Mouse (Mus musculus): ENCODE results near the gene Nrde2. TPM values are rescaled to one million over a fixed set of nuclear protein-coding genes. Genes with fewer than 3 reads are reported as not detected.

Nrde2 gene
- polyA plus RNA-seq, 1 experiment, result 17.6 TPM

DNA sequence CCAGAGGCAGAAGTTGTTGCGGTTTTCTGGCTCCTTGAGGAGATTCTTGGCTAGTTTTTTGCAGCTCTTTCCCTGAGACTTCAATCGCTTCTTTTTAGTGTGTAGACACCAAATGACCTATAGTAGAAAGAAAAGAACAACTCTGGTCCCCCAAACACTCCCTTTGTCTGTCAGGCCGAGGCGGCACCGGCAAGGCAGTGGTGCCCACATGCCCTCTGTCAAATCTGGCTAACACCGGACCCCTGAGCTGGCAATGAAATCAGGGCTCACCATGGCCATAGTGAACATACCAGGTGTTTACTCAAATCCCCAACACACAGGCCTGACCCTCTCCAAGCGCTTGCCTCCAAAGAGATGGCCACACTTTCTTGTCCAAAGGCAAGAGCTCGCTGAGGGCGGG is 28.3 kb downstream of the Nrde2 start:
- H3K9me3 ChIP-seq (replicated peaks; ENCODE audit: control insufficient read depth, insufficient read depth, low read length, poor library complexity, severe bottlenecking), result no peaks in the 10 kb centered on the region
- peaks cover 12% of the 10 kb centered on the region for H3K36me3 ChIP-seq (ENCODE audit: control insufficient read depth, insufficient read depth, low read length, poor library complexity, severe bottlenecking)
- no peak overlapping the region for H3K27ac ChIP-seq (ENCODE audit: insufficient read depth, low read length)
- H3K4me3 ChIP-seq (ENCODE audit: low read depth, low read length), result no peak overlapping the region
- no peaks in the 10 kb centered on the region for H3K27me3 ChIP-seq (ENCODE audit: control insufficient read depth, insufficient read depth, low read length, poor library complexity, severe bottlenecking)
- peaks cover 1% of the 10 kb centered on the region for H3K4me1 ChIP-seq (ENCODE audit: control insufficient read depth, insufficient read depth, low read length)
- no peak for TF ChIP-seq POLR2A (IDR thresholded peaks at IDR 0.05; ENCODE audit: insufficient read depth, low read length)
- TF ChIP-seq CTCF (IDR thresholded peaks at IDR 0.05; ENCODE audit: low read depth, low read length), result no peak
- TF ChIP-seq EP300 (IDR thresholded peaks at IDR 0.05; ENCODE audit: insufficient read depth, low read depth, low read length), result no peak
- no peak overlapping the region for H3K9ac ChIP-seq (ENCODE audit: low read depth, poor library complexity, severe bottlenecking)

GRCm38 (mm10) chr12:100128961-100129360 is 30.5 kb downstream of the Nrde2 start:
- H3K27ac ChIP-seq (ENCODE audit: insufficient read depth, low read length), result no peak overlapping the region
- peaks cover 24% of the 10 kb centered on the region for H3K36me3 ChIP-seq (ENCODE audit: control insufficient read depth, insufficient read depth, low read length, poor library complexity, severe bottlenecking)
- H3K4me1 ChIP-seq (ENCODE audit: control insufficient read depth, insufficient read depth, low read length), result peaks cover 1% of the 10 kb centered on the region

GRCm38 (mm10) chr12:100128522-100128921 is 30.9 kb downstream of the Nrde2 start:
- Histone ChIP-seq H3K9ac (ENCODE audit: low read depth, poor library complexity, severe bottlenecking) (no peak overlapping the region), H3K27me3 (ENCODE audit: control insufficient read depth, insufficient read depth, low read length, poor library complexity, severe bottlenecking) (no peaks in the 10 kb centered on the region), H3K4me3 (ENCODE audit: low read depth, low read length) (no peak overlapping the region), H3K9me3 (replicated peaks; ENCODE audit: control insufficient read depth, insufficient read depth, low read length, poor library complexity, severe bottlenecking) (no peaks in the 10 kb centered on the region), H3K36me3 (ENCODE audit: control insufficient read depth, insufficient read depth, low read length, poor library complexity, severe bottlenecking) (peaks cover 28% of the 10 kb centered on the region), H3K27ac (ENCODE audit: insufficient read depth, low read length) (no peak overlapping the region), H3K4me1 (ENCODE audit: control insufficient read depth, insufficient read depth, low read length) (peaks cover 1% of the 10 kb centered on the region)
- TF ChIP-seq CTCF (IDR thresholded peaks at IDR 0.05; ENCODE audit: low read depth, low read length) (no peak), POLR2A (IDR thresholded peaks at IDR 0.05; ENCODE audit: insufficient read depth, low read length) (no peak), EP300 (IDR thresholded peaks at IDR 0.05; ENCODE audit: insufficient read depth, low read depth, low read length) (no peak)

More at GRCm38 (mm10) chr12:100128961-100129360, 30.5 kb downstream of the Nrde2 start:
- H3K4me3 ChIP-seq (ENCODE audit: low read depth, low read length), result no peak overlapping the region
- no peak overlapping the region for H3K9ac ChIP-seq (ENCODE audit: low read depth, poor library complexity, severe bottlenecking)
- H3K9me3 ChIP-seq (replicated peaks; ENCODE audit: control insufficient read depth, insufficient read depth, low read length, poor library complexity, severe bottlenecking), result no peaks in the 10 kb centered on the region
- H3K27me3 ChIP-seq (ENCODE audit: control insufficient read depth, insufficient read depth, low read length, poor library complexity, severe bottlenecking), result no peaks in the 10 kb centered on the region
- TF ChIP-seq EP300 (IDR thresholded peaks at IDR 0.05; ENCODE audit: insufficient read depth, low read depth, low read length), result no peak
- TF ChIP-seq POLR2A (IDR thresholded peaks at IDR 0.05; ENCODE audit: insufficient read depth, low read length), result no peak
- no peak for TF ChIP-seq CTCF (IDR thresholded peaks at IDR 0.05; ENCODE audit: low read depth, low read length)

GRCm38 (mm10) chr12:100127866-100128480 is 31.5 kb downstream of the Nrde2 start:
- no peaks in the 10 kb centered on the region for H3K27me3 ChIP-seq (ENCODE audit: control insufficient read depth, insufficient read depth, low read length, poor library complexity, severe bottlenecking)
- no peak overlapping the region for H3K9ac ChIP-seq (ENCODE audit: low read depth, poor library complexity, severe bottlenecking)
- no peak overlapping the region for H3K27ac ChIP-seq (ENCODE audit: insufficient read depth, low read length)
- peaks cover 1% of the 10 kb centered on the region for H3K4me1 ChIP-seq (ENCODE audit: control insufficient read depth, insufficient read depth, low read length)
- TF ChIP-seq CTCF (IDR thresholded peaks at IDR 0.05; ENCODE audit: low read depth, low read length) (no peak), EP300 (IDR thresholded peaks at IDR 0.05; ENCODE audit: insufficient read depth, low read depth, low read length) (no peak), POLR2A (IDR thresholded peaks at IDR 0.05; ENCODE audit: insufficient read depth, low read length) (no peak)
- H3K36me3 ChIP-seq (ENCODE audit: control insufficient read depth, insufficient read depth, low read length, poor library complexity, severe bottlenecking), result peaks cover 34% of the 10 kb centered on the region
- no peak overlapping the region for H3K4me3 ChIP-seq (ENCODE audit: low read depth, low read length)
- no peaks in the 10 kb centered on the region for H3K9me3 ChIP-seq (replicated peaks; ENCODE audit: control insufficient read depth, insufficient read depth, low read length, poor library complexity, severe bottlenecking)

DNA sequence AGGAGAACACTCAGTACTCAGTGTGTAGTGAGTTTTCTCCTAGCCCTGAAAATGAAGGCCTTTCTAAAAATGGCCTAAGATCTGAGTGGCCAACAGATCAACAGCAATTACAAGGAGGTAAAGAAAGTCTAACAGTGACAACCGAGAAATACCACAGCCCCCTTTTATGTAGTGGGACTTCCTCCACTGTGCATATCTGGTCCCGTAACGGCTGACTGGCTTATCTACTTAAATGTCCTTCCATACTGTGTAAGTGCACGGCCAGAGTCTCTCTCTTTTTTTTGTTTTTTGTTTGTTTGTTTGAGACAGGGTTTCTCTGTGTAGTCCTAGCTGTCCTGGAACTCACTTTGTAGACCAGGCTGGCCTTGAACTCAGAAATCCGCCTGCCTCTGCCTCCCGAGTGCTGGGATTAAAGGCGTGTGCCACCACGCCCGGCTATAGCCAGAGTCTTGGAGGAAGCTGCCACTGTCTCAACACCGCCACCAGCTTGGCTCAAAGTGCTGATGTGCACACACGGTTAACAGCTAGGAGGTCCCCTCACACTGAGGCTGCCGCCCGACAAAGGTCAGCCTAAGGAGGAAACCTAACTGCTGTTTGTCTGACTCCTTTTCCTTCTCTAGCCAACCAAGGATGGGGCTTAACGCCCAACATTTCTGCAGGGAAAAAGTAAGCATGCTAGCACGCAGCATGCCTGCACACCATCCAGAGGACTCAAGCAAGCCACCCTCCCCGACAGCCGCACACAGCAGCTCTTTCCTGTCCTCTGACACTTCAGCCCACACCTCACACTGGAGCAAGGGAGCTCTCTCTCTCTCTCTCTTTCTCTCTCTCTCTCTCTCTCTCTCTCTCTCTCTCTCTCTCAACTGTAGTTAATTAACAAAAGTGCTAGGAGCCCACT is 32.2 kb downstream of the Nrde2 start:
- TF ChIP-seq POLR2A (IDR thresholded peaks at IDR 0.05; ENCODE audit: insufficient read depth, low read length), result no peak
- no peak for TF ChIP-seq EP300 (IDR thresholded peaks at IDR 0.05; ENCODE audit: insufficient read depth, low read depth, low read length)
- no peak for TF ChIP-seq CTCF (IDR thresholded peaks at IDR 0.05; ENCODE audit: low read depth, low read length)
- Histone ChIP-seq H3K36me3 (ENCODE audit: control insufficient read depth, insufficient read depth, low read length, poor library complexity, severe bottlenecking) (peaks cover 37% of the 10 kb centered on the region), H3K4me3 (ENCODE audit: low read depth, low read length) (no peak overlapping the region), H3K27ac (ENCODE audit: insufficient read depth, low read length) (no peak overlapping the region), H3K4me1 (ENCODE audit: control insufficient read depth, insufficient read depth, low read length) (peaks cover 1% of the 10 kb centered on the region), H3K9me3 (replicated peaks; ENCODE audit: control insufficient read depth, insufficient read depth, low read length, poor library complexity, severe bottlenecking) (no peaks in the 10 kb centered on the region), H3K27me3 (ENCODE audit: control insufficient read depth, insufficient read depth, low read length, poor library complexity, severe bottlenecking) (no peaks in the 10 kb centered on the region), H3K9ac (ENCODE audit: low read depth, poor library complexity, severe bottlenecking) (no peak overlapping the region)
